Mouse (Mus musculus) liver, adult 2 months (tissue): ENCODE data around the gene Nkx6-1.

ENCODE experiments used
- CTCF ChIP-seq: fragments of 200-500 bp; IDR thresholded peaks from 2 replicates; pipeline ENCODE4 v1.5.1; 2011; ENCODE audit warnings: low read depth, low read length, control low read depth
- POLR2A ChIP-seq: fragments of 200-500 bp; IDR thresholded peaks from 2 replicates; pipeline ENCODE4 v1.6.1; 2011; ENCODE audit warnings: low read length, control low read depth; ENCODE audit not compliant: insufficient read depth; ENCODE audit errors: extremely low read depth

DNA sequence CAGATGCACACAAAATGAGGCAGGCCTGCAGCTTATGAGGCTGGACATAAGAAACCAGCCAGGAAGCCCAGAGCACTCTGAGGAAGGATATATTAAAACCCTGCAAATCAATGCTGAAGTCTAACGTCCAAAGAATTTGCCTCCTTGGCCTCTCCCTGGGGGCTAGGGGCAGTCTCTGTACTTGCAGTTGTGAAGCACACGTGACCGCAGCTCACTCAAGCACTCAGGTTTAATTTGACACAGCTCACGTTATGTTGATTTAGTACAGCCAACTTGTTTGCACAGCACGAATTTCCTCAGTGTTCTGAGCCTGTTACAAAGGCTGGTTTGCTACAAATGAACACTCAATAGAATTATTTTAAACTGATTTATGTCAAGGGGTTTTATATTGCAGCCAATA is 18.5 kb upstream of the Nkx6-1 start:
- no peak for TF ChIP-seq CTCF
- no peak for TF ChIP-seq POLR2A
